Mouse (Mus musculus): ENCODE results near the gene Ang4.
"Not testable (repeated sequence)": the region's sequence is repeated elsewhere in the genome, so short reads cannot be mapped to it uniquely, and the experiment has no call there.

Gene Ang4

GRCm38 (mm10) chr14:51773490-51773889 is at the start of gene Ang4:
Gene Ang4, minus strand, starts transcription at chr14:51773590.
- DNase-seq (ENCODE audit: low spot score), result no peak

GRCm38 (mm10) chr14:51799746-51800145 is 26.4 kb upstream of the Ang4 start, which contains the start of gene AY358078:
Gene AY358078, plus strand, starts transcription at chr14:51800046.
- DNase-seq (ENCODE audit: low spot score), result no peak

DNA sequence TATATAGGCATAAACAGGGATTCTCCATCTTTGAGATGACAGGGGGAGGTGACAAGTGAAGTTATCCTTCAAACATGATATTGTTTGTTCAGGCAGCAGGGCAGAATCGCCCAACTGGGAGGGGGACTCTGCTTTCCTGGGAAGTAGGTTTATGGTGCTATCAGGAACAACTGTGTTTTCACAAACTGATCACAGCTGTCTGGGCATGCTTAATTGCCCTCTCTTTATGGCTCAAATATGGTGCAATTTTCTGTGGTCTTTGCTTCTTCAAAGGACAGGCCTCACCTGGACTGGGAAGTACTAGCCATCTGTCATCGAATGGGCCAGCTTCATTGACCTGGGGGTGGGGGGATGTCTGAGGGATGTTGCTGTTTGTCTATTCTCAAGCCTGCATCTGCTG is 20.7 kb upstream of the Ang4 start:
- no peak for DNase-seq (ENCODE audit: low spot score)

- DNase-seq (ENCODE audit: low spot score), result no peak
These were observed 15.8 kb upstream of the Ang4 start for GRCm38 (mm10) chr14:51789196-51789595.

DNA sequence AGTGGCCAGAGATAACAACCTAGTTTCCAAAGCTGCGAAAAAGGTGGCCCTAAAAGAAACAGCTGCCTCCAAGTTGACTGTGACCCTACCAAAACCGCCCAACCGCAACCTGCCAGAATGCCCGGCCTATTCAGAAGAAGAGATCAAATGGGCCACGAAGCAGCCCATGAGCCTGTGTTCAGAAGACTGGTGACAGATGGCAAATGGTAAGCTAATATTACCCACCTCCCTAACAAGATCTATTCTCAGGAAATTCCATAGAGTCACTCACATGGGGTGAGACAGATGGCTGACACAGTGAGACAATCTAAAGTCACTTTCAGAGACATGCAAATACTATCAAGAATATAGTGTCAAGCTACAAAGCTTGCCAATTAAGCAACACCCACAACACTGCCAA is 13.7 kb upstream of the Ang4 start:
- DNase-seq (ENCODE audit: low spot score), result no peak

DNA sequence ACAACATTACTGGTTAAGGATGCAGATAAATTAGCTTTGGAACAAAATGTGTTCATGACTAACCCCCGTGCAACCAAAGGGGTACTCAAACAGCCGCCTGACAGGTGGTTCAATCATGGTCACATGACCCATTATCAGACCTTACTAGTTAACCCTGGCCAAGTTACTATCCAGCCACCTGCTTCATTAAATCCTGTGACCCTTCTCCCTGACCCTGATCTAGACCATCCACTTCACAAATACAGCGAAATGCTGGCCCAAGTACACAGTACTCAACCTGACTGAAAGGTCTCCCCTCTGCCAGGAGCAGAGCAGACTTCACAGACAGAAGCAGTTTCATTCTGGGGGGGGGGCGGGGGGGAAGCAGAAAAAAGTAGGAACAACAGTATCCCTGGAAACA is 12.9 kb upstream of the Ang4 start:
- no peak for DNase-seq (ENCODE audit: low spot score)

DNA sequence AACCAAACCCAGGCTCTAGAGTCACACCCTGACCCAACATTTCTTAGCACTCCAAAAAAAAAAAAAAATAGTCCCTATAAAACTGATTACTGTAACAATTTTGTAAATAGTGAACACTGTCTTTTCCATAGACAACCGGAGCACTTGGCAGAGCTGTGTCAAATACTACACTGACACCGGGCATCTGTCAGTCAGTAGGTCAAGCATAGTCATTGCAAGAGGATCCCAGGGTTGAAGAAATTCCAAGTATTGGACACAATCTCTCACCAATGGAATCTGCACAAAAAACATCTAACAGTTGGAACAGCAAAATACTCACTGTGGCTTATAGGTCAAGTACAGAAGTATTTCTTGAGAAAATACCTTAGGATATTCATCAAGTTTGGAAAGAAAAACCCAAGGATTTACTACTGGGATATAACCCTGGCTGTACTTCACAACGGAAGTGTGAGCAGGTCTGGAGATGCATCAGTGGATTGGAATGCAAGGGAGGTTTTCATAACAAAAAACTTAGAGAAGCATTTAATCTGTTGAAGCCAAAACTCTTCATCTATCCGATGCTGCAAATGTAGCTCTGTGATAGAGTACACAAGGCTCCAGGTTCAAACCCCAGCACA is 5.6 kb upstream of the Ang4 start:
- DNase-seq (ENCODE audit: low spot score), result no peak

DNA sequence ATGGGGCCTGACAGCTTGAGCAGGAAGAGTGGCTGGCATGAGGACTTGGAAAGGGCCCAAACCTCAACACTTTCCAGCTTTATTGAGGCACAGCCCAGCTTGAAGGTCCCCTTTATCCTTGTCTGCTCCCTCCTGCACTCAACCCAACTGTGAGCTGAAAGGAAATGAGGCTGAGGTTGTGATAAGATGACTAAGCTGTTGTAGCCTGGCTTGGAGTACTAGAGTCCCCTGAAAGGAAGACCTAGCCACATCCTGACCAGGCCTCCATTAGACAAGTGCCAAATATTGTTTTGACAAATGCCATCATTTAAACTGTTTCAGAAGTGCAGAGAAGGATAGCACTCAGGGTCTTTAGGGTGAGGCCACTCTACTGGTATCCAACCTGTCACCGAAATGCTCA is 4.4 kb upstream of the Ang4 start:
- DNase-seq (ENCODE audit: low spot score), result no peak

GRCm38 (mm10) chr14:51771378-51771777 is 2.0 kb downstream of the Ang4 start:
- not testable (repeated sequence) for DNase-seq (ENCODE audit: low spot score)

DNA sequence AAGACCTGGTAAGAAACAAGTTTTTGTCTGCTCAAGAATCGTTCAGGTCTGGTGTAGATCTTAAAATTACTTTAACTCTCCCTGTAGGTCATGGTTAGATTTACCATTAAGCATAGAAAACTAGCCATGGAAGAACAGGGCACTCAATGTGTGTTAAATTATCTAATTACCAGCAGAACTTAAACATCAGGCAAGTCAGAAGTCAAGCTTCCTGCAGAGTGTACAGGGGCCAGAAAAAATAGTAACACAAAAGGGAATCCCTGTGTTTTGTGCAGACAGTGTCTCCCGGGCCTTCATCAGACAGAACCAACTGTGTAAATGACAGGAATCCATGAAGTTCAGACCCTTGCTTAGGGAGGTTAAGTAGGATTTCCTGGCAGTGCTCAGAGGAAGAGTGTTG is 17.4 kb downstream of the Ang4 start:
- DNase-seq (ENCODE audit: low spot score), result no peak

DNA sequence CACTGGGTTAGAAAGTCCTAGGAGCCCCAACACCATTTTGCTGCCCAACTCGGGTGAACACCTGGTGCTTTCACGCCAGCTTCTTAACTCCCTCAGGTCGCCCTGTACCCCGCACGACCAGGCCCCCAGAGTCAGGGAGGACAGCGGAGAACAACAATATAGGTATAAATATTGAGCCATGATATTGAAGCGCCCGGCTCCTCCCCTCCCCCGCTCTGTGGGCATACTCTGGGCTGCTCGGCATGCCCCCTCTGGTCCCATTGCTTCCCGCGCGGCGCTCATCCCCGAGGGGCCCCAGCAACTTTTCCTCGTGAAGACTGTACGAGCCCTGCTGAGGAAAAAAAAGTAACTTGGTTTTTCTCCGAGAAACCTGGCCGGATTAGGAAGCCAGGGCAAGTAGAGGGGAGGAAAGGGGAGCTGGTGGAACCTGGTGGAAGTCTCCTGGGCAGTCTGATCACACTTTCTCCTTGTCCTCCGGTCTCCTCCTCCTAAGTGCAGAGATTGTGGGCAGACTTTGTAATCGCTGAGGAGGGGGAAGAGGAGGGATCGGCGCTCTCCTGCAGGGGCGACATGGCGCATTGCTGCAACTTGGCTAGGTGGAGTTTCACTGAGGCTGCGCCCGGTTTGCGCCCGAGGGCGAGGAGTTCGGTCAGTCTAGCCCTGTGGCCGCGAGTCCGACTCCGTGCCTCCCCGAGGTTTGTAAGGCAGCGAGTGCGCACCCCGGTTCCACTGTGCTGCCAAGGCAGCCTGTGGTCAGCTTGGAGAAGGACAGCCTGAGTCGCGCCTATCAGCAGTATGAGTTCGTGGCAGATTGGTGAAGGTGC is 32.8 kb downstream of the Ang4 start:
- no peak for DNase-seq (ENCODE audit: low spot score)

GRCm38 (mm10) chr14:51739150-51739993 is 34.0 kb downstream of the Ang4 start:
- DNase-seq (ENCODE audit: low spot score), result no peak

DNA sequence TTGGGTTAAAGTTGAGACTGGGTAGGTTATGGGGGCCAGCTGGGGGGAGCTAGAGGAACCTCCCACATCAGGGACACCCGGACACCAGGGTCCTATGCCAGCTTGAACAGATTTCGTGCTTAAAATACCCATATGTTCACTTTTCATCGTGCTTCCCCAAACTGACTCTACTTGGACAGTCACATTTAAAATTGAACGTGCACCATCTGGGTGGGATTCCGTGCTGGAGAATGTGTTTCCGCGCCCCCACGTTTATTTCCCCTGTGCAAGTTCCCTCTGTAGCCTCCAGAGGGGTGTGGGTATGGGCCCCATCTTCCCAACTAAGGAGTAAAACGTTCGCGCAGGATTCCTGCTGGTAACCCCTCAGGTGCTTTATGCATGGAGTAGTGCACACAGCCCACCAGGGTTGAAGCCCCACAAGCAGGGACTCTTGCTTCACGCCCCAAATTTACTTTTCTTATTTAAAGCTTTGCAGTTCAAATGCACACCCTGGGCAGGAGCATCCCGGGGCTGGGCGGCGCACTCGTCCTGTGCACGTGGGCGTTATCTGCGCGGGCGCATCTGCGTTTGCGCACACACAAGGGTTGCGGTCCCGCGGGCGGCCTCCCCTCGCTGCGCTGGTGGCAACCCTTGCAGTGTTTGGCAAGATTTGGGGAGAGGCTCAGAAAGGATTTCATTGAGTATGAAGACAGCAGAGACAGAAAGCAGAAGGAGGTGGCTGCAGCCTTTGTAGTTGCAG is 34.8 kb downstream of the Ang4 start:
- DNase-seq (ENCODE audit: low spot score), result no peak

DNA sequence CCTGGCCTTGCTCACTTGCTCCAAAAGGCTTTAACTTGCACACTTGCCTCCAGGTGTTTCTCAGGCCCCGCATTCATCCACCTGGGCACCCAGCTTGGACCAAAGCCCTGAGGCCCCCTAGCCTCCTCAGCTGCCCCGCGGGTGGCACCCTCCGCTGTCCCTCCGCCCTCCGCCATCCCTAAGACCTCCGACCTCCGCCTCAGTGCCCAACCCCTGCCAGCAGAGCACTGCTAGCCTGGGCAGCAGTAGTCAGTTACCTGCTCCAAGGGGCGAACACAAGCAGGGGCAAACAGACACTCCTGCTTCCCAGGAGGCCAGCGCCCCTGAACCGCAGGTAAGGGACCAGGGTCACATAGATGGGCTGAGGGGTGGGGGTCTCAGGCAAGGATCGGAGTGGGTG is 35.4 kb downstream of the Ang4 start:
- DNase-seq (ENCODE audit: low spot score), result no peak

GRCm38 (mm10) chr14:51717083-51717482 is 56.3 kb downstream of the Ang4 start, which contains the start of gene Gm5800:
Gene Gm5800, minus strand, starts transcription at chr14:51717183.
- DNase-seq (ENCODE audit: low spot score), result no peak
